ENCODE assay signal across 9 mouse cellular contexts in the genomic region with DNA sequence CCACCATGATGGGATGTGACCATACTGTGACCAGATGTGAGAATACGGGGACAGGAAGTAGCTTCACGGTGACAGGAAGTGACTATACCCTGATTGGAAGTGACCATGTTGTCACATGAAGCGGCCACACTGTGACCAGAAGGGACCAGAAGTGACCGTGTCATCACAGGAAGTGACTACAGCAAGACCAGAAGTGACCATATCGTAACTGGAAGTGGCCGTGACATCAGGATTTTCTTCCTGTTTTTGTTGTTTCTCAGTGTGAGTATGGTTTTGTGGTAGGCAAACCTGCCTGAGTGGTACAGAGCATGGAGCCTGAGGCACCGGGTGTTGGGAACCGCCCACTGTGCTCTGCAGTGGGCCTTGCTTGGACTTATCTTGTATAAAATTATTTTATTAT.
DNase-seq lines count a peak whose midpoint lies in the region; ATAC-seq and TF ChIP-seq lines count a peak whose summit lies in the region.
"Had no signal": no experiment of that assay in that cellular context is flagged by ENCODE, and none has a peak within 500 bp of the region (broad histone marks: within the 10 kb centered on the region; RNA-seq: fewer than 3 reads in every experiment).

No protein-coding gene starts in this region.

- no peaks in the 10 kb centered on the region for H3K4me1 ChIP-seq in forebrain, postnatal 0 days (ENCODE audit: insufficient read depth)
- no peaks in the 10 kb centered on the region for H3K4me1 ChIP-seq in forebrain, embryonic 16.5 days (replicated peaks; ENCODE audit: control insufficient read depth, insufficient read depth, low read length)
- no peaks in the 10 kb centered on the region for H3K4me1 ChIP-seq in embryonic facial prominence, embryonic 11.5 days (ENCODE audit: control insufficient read depth, insufficient read depth, low read length)

- TF ChIP-seq CTCF in forebrain, postnatal 0 days (IDR thresholded peaks at IDR 0.05; ENCODE audit: low read depth): no peak

- no peaks in the 10 kb centered on the region for H3K27me3 ChIP-seq in forebrain, postnatal 0 days (ENCODE audit: insufficient read depth, low read length)
- H3K27me3 ChIP-seq in forebrain, embryonic 16.5 days (replicated peaks; ENCODE audit: control insufficient read depth, insufficient read depth, low read length): no peaks in the 10 kb centered on the region
- H3K27me3 ChIP-seq in embryonic facial prominence, embryonic 11.5 days (ENCODE audit: control insufficient read depth, insufficient read depth, low read length): no peaks in the 10 kb centered on the region
- H3K27me3 ChIP-seq: liver, embryonic 15.5 days had no signal

- DNase-seq in forebrain, postnatal 0 days: peak; percentile 3
- DNase-seq in right cerebral cortex, postnatal 10 days (ENCODE audit: low spot score in 2 of 2): peak; percentile 18 to 26
- DNase-seq in right cerebral cortex, adult 2 months (ENCODE audit: low spot score in 2 of 2): no peak
- peak; percentile 1 for DNase-seq in embryonic facial prominence, embryonic 11.5 days (ENCODE audit: low spot score)
- DNase-seq in skeletal muscle tissue, adult 2 months (ENCODE audit: low read depth, low spot score): peak; percentile 7
- no peak for DNase-seq in thymus, postnatal 36 days
- no peak for DNase-seq in Muller cell, postnatal 12 days (ENCODE audit: inconsistent ontology term)

- no peaks in the 10 kb centered on the region for H3K9me3 ChIP-seq in forebrain, postnatal 0 days (ENCODE audit: low read length)
- no peaks in the 10 kb centered on the region for H3K9me3 ChIP-seq in forebrain, embryonic 16.5 days (ENCODE audit: control insufficient read depth, low read length)
- H3K9me3 ChIP-seq in embryonic facial prominence, embryonic 11.5 days (replicated peaks; ENCODE audit: control insufficient read depth, low read length): no peaks in the 10 kb centered on the region
- H3K9me3 ChIP-seq: liver, embryonic 15.5 days had no signal

- H3K36me3 ChIP-seq in forebrain, postnatal 0 days (ENCODE audit: insufficient read depth): no peaks in the 10 kb centered on the region
- H3K36me3 ChIP-seq in forebrain, embryonic 16.5 days (ENCODE audit: control insufficient read depth, insufficient read depth): no peaks in the 10 kb centered on the region
- H3K36me3 ChIP-seq in embryonic facial prominence, embryonic 11.5 days (replicated peaks; ENCODE audit: control insufficient read depth, insufficient read depth, low read depth, low read length): no peaks in the 10 kb centered on the region
- H3K36me3 ChIP-seq: liver, embryonic 15.5 days had no signal

- H3K4me2 ChIP-seq in forebrain, postnatal 0 days (ENCODE audit: low read depth): no peak overlapping the region
- no peak overlapping the region for H3K4me2 ChIP-seq in forebrain, embryonic 16.5 days (ENCODE audit: low read length)
- no peak overlapping the region for H3K4me2 ChIP-seq in embryonic facial prominence, embryonic 11.5 days (ENCODE audit: low read depth, low read length)
- H3K4me2 ChIP-seq: liver, embryonic 15.5 days had no signal

- no peak overlapping the region for H3K27ac ChIP-seq in forebrain, postnatal 0 days (ENCODE audit: low read depth, low read length)
- no peak overlapping the region for H3K27ac ChIP-seq in forebrain, embryonic 16.5 days (ENCODE audit: low read length)
- H3K27ac ChIP-seq in embryonic facial prominence, embryonic 11.5 days (replicated peaks; ENCODE audit: low read depth, low read length): no peak overlapping the region
- H3K27ac ChIP-seq: liver, embryonic 15.5 days had no signal

- 98% methylated on average over 8 of the region's 8 CpGs for WGBS in forebrain, postnatal 0 days
- 97% methylated on average over 8 of the region's 8 CpGs for WGBS in forebrain, embryonic 16.5 days
- 95% methylated on average over 8 of the region's 8 CpGs for WGBS in embryonic facial prominence, embryonic 11.5 days

- no peak overlapping the region for H3K4me3 ChIP-seq in forebrain, postnatal 0 days (ENCODE audit: low read depth, low read length)
- H3K4me3 ChIP-seq in forebrain, embryonic 16.5 days (replicated peaks; ENCODE audit: low read length): no peak overlapping the region
- H3K4me3 ChIP-seq in embryonic facial prominence, embryonic 11.5 days (ENCODE audit: low read depth, low read length): no peak overlapping the region
- H3K4me3 ChIP-seq: liver, embryonic 15.5 days had no signal

- ATAC-seq in forebrain, postnatal 0 days: no peak
- ATAC-seq in forebrain, embryonic 16.5 days: no peak
- no peak for ATAC-seq in embryonic facial prominence, embryonic 11.5 days (replicated peaks; ENCODE audit: insufficient number of reproducible peaks, low FRiP score, low TSS enrichment, low read depth)

- H3K9ac ChIP-seq in forebrain, postnatal 0 days: no peak overlapping the region
- no peak overlapping the region for H3K9ac ChIP-seq in forebrain, embryonic 16.5 days (replicated peaks; ENCODE audit: low read depth, low read length)
- no peak overlapping the region for H3K9ac ChIP-seq in embryonic facial prominence, embryonic 11.5 days (replicated peaks; ENCODE audit: low read length)
- H3K9ac ChIP-seq: liver, embryonic 15.5 days had no signal

Comparison
In these comparisons a context has a peak if more than half of its experiments do, and no peak if none do; other contexts are left out.
1. DNase-seq: peak in forebrain, postnatal 0 days (single experiment), right cerebral cortex, postnatal 10 days (2 of 2), embryonic facial prominence, embryonic 11.5 days (single experiment) and skeletal muscle tissue, adult 2 months (single experiment); none in right cerebral cortex, adult 2 months (0 of 2), thymus, postnatal 36 days (0 of 2) and Muller cell, postnatal 12 days (single experiment).